Mouse (Mus musculus): ENCODE measurements around the gene Usp18. TPM values are rescaled to one million over a fixed set of nuclear protein-coding genes. Genes with fewer than 3 reads are reported as not detected.

Usp18 gene
- 7.8 and 8.3 TPM in 2 replicates for polyA plus RNA-seq (2012; rRNA removed)

GRCm38 (mm10) chr6:121245127-121246036 is at the start of gene Usp18:
Gene Usp18 (plus strand): TSS chr6:121245906.

GRCm38 (mm10) chr6:121210149-121210925 is 35.4 kb upstream of the Usp18 start, which contains the start of gene Tuba8:
Gene Tuba8 (plus strand): TSS chr6:121210696.

GRCm38 (mm10) chr6:121299954-121300353 is 54.2 kb downstream of the Usp18 start, which contains the start of gene Slc6a13:
Gene Slc6a13 (plus strand): TSS chr6:121300227.

Other genes with a start within 250 kb of the Usp18 start
- gene Mical3, start 114.9 kb upstream of the Usp18 start, polyA plus RNA-seq (2012; rRNA removed), result 70.8 and 73.6 TPM in 2 replicates
- gene Pex26, start 62.2 kb upstream of the Usp18 start, polyA plus RNA-seq (2012; rRNA removed), result 27.4 and 30.7 TPM in 2 replicates
- 0.35 and 0.79 TPM in 2 replicates for gene Tuba8, start 35.2 kb upstream of the Usp18 start, polyA plus RNA-seq (2012; rRNA removed)
- 1.4 and 2.3 TPM in 2 replicates for gene Slc6a13, start 54.3 kb downstream of the Usp18 start, polyA plus RNA-seq (2012; rRNA removed)
- 0.40 and 2.4 TPM in 2 replicates for gene Slc6a12, start 97.2 kb downstream of the Usp18 start, polyA plus RNA-seq (2012; rRNA removed)
- 0.08 and 0.12 TPM in 2 replicates for gene Iqsec3, start 227.8 kb downstream of the Usp18 start, polyA plus RNA-seq (2012; rRNA removed)